Mouse (Mus musculus) cerebellum, adult 11 months (tissue): Measurements from ENCODE around the gene Gm2026.
"Not testable (repeated sequence)": the region's sequence is repeated elsewhere in the genome, so short reads cannot be mapped to it uniquely, and the experiment has no call there.

Experiments used
- DNase-seq: peaks from one replicate; pipeline ENCODE4 v3.0.0; 2022

Gene Gm2026

DNA sequence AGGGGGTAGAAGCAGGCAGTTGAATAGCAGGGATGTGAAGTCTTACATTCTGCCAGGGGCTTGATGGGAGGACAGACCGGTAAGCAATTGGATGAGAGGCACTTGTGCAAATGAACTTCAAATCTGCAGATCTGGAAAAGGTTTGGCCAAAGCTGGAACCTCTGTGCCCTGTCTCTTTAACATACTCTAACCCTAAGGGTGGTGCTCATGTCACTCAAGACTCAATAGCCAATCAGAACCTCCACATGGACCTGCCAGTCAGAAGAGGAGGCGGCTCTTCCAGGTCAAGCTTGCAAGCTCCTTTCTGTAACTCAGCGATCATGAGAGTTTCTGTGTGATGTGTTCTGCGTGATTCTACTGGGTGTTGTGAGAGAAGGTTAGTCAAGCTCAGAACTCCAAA, at the start of gene Gm2026:
Gm2026 (plus strand) TSS at position 301 of the 400 bp plus-strand sequence.
- DNase-seq: not testable (repeated sequence)

- not testable (repeated sequence) for DNase-seq
Observed at GRCm38 (mm10) chr2:175931000-175931399, 34.1 kb upstream of the Gm2026 start, which contains the start of gene Zfp966. Zfp966 (minus strand) TSS chr2:175931100.
